Mouse (Mus musculus) embryonic fibroblast, embryonic 13.5 days (primary cell): ENCODE data around the gene Gorab. TPM values are rescaled to one million over a fixed set of nuclear protein-coding genes. Genes with fewer than 3 reads are reported as not detected.

Experiments used
- H3K27ac ChIP-seq: 2 replicates; pipeline ENCODE4 v1.5.1; 2012; ENCODE audit warnings: low read length, control low read depth, inconsistent platforms; ENCODE audit not compliant: insufficient read depth
- H3K4me1 ChIP-seq: 2 replicates; pipeline ENCODE4 v1.6.1; 2011; ENCODE audit warnings: low read length; ENCODE audit not compliant: control insufficient read depth, insufficient read depth
- H3K4me3 ChIP-seq: 2 replicates; pipeline ENCODE4 v1.5.1; 2011; ENCODE audit warnings: mild to moderate bottlenecking, control low read depth, low read length; ENCODE audit not compliant: insufficient read depth
- CTCF ChIP-seq: IDR thresholded peaks from 2 replicates; pipeline ENCODE4 v1.5.1; 2011; ENCODE audit warnings: mild to moderate bottlenecking, control low read depth, low read length, moderate library complexity, borderline replicate concordance; ENCODE audit not compliant: insufficient read depth
- POLR2A ChIP-seq: IDR thresholded peaks from 2 replicates; pipeline ENCODE4 v1.6.1; 2011; ENCODE audit warnings: low read depth, mild to moderate bottlenecking, control low read depth, low read length, moderate library complexity
- polyA plus RNA-seq: library from polyadenylated mRNA; stranded (reverse); fragments of >200 nt; gene quantifications from 2 replicates; pipeline ENCODE4 v1.2.4, GENCODE M21; 2011; ENCODE audit warnings: low read depth; ENCODE audit not compliant: missing spikeins, insufficient read length

Gorab gene
- polyA plus RNA-seq, 1 experiment = 27.4 TPM

GRCm38 (mm10) chr1:163359521-163359920 lies 43.9 kb downstream of the Gorab start:
- Histone ChIP-seq H3K27ac (peak overlapping the region; percentile 41; the same call in 1 of the 2 replicates), H3K4me3 (no peak overlapping the region), H3K4me1 (peaks cover 9% of the 10 kb centered on the region)
- TF ChIP-seq CTCF (no peak), POLR2A (no peak)

- Histone ChIP-seq H3K4me3 (peak overlapping the region; percentile 3; the same call in 1 of the 2 replicates), H3K4me1 (peaks cover 6% of the 10 kb centered on the region; the same call in 1 of the 2 replicates), H3K27ac (peak overlapping the region; percentile 19)
- TF ChIP-seq POLR2A (no peak), CTCF (no peak)
Observed at GRCm38 (mm10) chr1:163358165-163358564, 45.3 kb downstream of the Gorab start.

- H3K4me1 ChIP-seq = peaks cover 4% of the 10 kb centered on the region; the same call in 1 of the 2 replicates
- H3K4me3 ChIP-seq = no peak overlapping the region
- H3K27ac ChIP-seq = peak overlapping the region; percentile 19; the same call in 1 of the 2 replicates
- TF ChIP-seq POLR2A = no peak
- no peak for TF ChIP-seq CTCF
Observed at GRCm38 (mm10) chr1:163357733-163358132, 45.7 kb downstream of the Gorab start.

GRCm38 (mm10) chr1:163356167-163356566 lies 47.3 kb downstream of the Gorab start:
- Histone ChIP-seq H3K4me1 (no peaks in the 10 kb centered on the region; the same call in 1 of the 2 replicates), H3K27ac (peak overlapping the region; percentile 89), H3K4me3 (no peak overlapping the region)
- no peak for TF ChIP-seq CTCF
- no peak for TF ChIP-seq POLR2A

GRCm38 (mm10) chr1:163355626-163356156 lies 47.8 kb downstream of the Gorab start:
- Histone ChIP-seq H3K4me3 (no peak overlapping the region), H3K4me1 (no peaks in the 10 kb centered on the region; the same call in 1 of the 2 replicates), H3K27ac (peak overlapping the region; percentile 89)
- TF ChIP-seq POLR2A (no peak), CTCF (no peak)

- no peak for TF ChIP-seq CTCF
- TF ChIP-seq POLR2A = no peak
- H3K4me1 ChIP-seq = no peaks in the 10 kb centered on the region; the same call in 1 of the 2 replicates
- no peak overlapping the region for H3K27ac ChIP-seq
- H3K4me3 ChIP-seq = no peak overlapping the region
Observed at GRCm38 (mm10) chr1:163350988-163351387, 52.5 kb downstream of the Gorab start.

GRCm38 (mm10) chr1:163345541-163345940 lies 57.9 kb downstream of the Gorab start:
- Histone ChIP-seq H3K27ac (no peak overlapping the region), H3K4me1 (no peaks in the 10 kb centered on the region), H3K4me3 (no peak overlapping the region)
- TF ChIP-seq CTCF = no peak
- TF ChIP-seq POLR2A = no peak

GRCm38 (mm10) chr1:163344931-163345330 lies 58.5 kb downstream of the Gorab start:
- no peak overlapping the region for H3K4me3 ChIP-seq
- H3K4me1 ChIP-seq = no peaks in the 10 kb centered on the region
- TF ChIP-seq CTCF (no peak), POLR2A (no peak)
- H3K27ac ChIP-seq = no peak overlapping the region

- no peak for TF ChIP-seq CTCF
- no peak for TF ChIP-seq POLR2A
- H3K4me3 ChIP-seq = no peak overlapping the region
- peak overlapping the region; percentile 28; the same call in 1 of the 2 replicates for H3K27ac ChIP-seq
- peaks cover 3% of the 10 kb centered on the region for H3K4me1 ChIP-seq
Observed at GRCm38 (mm10) chr1:163339219-163339561, 64.3 kb downstream of the Gorab start.

GRCm38 (mm10) chr1:163338525-163339218 lies 64.8 kb downstream of the Gorab start:
- no peak for TF ChIP-seq POLR2A
- TF ChIP-seq CTCF = no peak
- H3K4me1 ChIP-seq = peaks cover 3% of the 10 kb centered on the region
- peak overlapping the region; percentile 28 for H3K27ac ChIP-seq
- no peak overlapping the region for H3K4me3 ChIP-seq
